Mouse (Mus musculus) pancreas, adult 10 weeks (tissue): ENCODE results near the gene Csf3. TPM values are rescaled to one million over a fixed set of nuclear protein-coding genes. Genes with fewer than 3 reads are reported as not detected.

Source experiments
- polyA plus RNA-seq: library from polyadenylated mRNA; stranded (reverse); fragments of 350-450 nt; fragmentation: Illumina TruSeq; extraction: RNeasy Lipid Tissue Mini Kit (QIAGEN cat#74804); gene quantifications from one replicate; pipeline ENCODE4 v1.2.3, GENCODE M21; 2015; ENCODE audit warnings: low read depth, low replicate concordance; ENCODE audit not compliant: insufficient read depth

Gene Csf3
- polyA plus RNA-seq, result not detected

GRCm38 (mm10) chr11:98701213-98701670, at the start of gene Csf3:
Gene Csf3 (plus strand): TSS chr11:98701263.

GRCm38 (mm10) chr11:98664091-98664490, 37.0 kb upstream of the Csf3 start, which contains the start of gene Gsdma:
Gene Gsdma (plus strand): TSS chr11:98664351.

DNA sequence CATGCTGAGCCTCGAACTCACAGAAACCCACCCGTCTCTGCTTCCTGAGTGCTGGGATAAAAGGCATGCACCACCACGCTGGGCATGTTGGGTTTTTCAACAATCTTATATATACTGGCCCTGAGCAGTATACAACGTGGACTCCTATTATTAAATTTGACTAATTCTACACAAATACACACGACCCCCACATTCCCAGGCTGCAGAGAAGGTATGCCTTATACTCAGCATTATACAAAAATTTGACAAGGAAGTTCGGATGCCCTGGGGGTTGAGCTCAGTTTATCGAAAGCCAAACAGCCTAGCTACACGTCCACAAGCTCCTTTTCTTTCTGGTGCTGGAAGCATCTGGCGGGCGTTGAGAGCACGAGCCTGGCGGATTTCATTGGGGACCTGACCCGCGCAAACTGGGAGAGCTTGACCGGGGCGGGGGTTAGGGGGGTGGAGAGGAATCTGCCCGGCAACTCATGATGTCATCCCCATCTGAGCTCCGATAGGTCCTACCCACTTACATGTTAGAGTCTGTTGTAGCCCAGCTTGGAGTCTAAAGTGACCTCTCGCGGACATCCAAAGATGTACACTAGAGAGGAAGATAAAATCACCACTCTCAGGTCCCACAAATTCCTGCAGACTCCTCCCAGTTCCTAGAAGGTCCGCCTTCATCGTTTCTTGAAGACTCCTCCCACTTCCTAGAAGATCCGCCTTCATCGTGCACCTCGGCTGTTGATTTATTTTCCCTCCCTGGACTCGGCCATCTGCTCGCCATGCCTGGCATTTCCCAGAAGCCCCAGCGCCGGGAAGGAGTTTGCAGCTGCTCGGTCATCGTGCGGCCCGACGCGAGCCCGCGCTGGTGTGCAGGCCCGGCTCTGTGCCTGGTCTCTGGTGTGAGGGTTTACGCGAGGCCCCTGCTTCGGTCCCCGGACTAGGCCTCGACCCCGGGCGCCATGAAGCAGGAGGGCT, 19.0 kb upstream of the Csf3 start, which contains the start of gene Psmd3:
TSS of gene Psmd3 (plus strand) at position 769 of the 960 bp plus-strand sequence.

GRCm38 (mm10) chr11:98729119-98729588, 28.1 kb downstream of the Csf3 start, which contains the start of gene Med24:
Gene Med24 (minus strand): TSS chr11:98729435.

GRCm38 (mm10) chr11:98740393-98741050, 39.5 kb downstream of the Csf3 start, which contains the start of gene Thra:
Gene Thra (plus strand): TSS chr11:98740638.

Other genes with a start within 250 kb of the Csf3 start
- gene Ikzf3, start 155.2 kb upstream of the Csf3 start, polyA plus RNA-seq, result 1.4 TPM
- not detected for gene Zpbp2, start 150.2 kb upstream of the Csf3 start, polyA plus RNA-seq
- 17.3 TPM for gene Ormdl3, start 113.9 kb upstream of the Csf3 start, polyA plus RNA-seq
- not detected for gene Lrrc3c, start 103.0 kb upstream of the Csf3 start, polyA plus RNA-seq
- gene Gm12355, start 75.6 kb upstream of the Csf3 start, polyA plus RNA-seq, result not detected
- gene Gsdma3, start 74.9 kb upstream of the Csf3 start, polyA plus RNA-seq, result not detected
- not detected for gene Gsdma2, start 54.5 kb upstream of the Csf3 start, polyA plus RNA-seq
- gene Gsdma, start 36.9 kb upstream of the Csf3 start, polyA plus RNA-seq, result not detected
- gene Psmd3, start 18.7 kb upstream of the Csf3 start, polyA plus RNA-seq, result 21.3 TPM
- 10.4 TPM for gene Med24, start 28.2 kb downstream of the Csf3 start, polyA plus RNA-seq
- 21.8 TPM for gene Thra, start 39.4 kb downstream of the Csf3 start, polyA plus RNA-seq
- gene Nr1d1, start 74.1 kb downstream of the Csf3 start, polyA plus RNA-seq, result 4.8 TPM
- gene Msl1, start 94.3 kb downstream of the Csf3 start, polyA plus RNA-seq, result 15.9 TPM
- 11.9 TPM for gene Casc3, start 103.6 kb downstream of the Csf3 start, polyA plus RNA-seq
- 4.9 TPM for gene Rapgefl1, start 135.5 kb downstream of the Csf3 start, polyA plus RNA-seq
- 2.3 TPM for gene Wipf2, start 162.4 kb downstream of the Csf3 start, polyA plus RNA-seq
- gene Cdc6, start 206.5 kb downstream of the Csf3 start, polyA plus RNA-seq, result 0.83 TPM
- 5.0 TPM for gene Rara, start 226.6 kb downstream of the Csf3 start, polyA plus RNA-seq